Mouse (Mus musculus): ENCODE data around the gene 6430550D23Rik. TPM values are rescaled to one million over a fixed set of nuclear protein-coding genes. Genes with fewer than 3 reads are reported as not detected.
"Not testable (repeated sequence)": the region's sequence is repeated elsewhere in the genome, so short reads cannot be mapped to it uniquely, and the experiment has no call there.

6430550D23Rik gene
- total and polyA plus RNA-seq, 3 experiments, result 0.55 to 0.78 (median 0.61) TPM

DNA sequence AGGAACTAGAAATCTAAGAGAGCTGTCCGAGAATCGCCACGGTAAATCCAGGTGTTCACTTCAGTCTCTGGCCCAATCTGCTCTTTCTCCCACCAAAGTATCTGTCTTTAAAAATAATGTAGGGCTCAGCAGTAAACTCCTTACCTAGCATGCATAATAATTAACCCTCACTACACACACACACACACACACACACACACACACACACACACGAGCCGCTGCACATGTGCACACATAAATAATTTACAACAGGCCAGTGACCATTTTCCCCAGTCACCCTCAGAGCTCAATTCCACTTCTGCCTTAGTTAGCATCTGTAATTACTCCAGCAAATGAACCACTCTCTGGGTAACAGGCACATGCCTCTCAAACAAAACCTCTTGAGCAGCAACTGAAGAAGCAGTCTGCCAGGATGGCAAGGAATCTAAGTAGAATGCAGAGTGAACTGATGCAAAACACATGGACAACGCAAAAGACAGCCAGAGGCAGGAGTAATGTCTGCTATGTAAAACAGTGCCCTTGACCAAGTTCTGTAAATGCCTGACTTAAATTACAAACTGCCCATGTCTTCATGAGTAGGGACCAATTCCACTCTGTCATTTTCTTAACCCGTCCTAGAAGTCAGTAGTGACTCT is 78.9 kb downstream of the 6430550D23Rik start:
- H3K9ac ChIP-seq (ENCODE audit: low read depth, low read length), result peak overlapping the region; percentile 12; the same call in 1 of the 2 replicates
- no peaks in the 10 kb centered on the region for H3K36me3 ChIP-seq (ENCODE audit: control insufficient read depth, insufficient read depth, low read length)
- H3K27me3 ChIP-seq (ENCODE audit: control insufficient read depth, insufficient read depth, low read length), result no peaks in the 10 kb centered on the region
- peak overlapping the region; percentile 82; the same call in 1 of the 2 replicates for H3K27ac ChIP-seq
- no peak for DNase-seq
- TF ChIP-seq POLR2A (IDR thresholded peaks at IDR 0.05; ENCODE audit: insufficient read depth, low read depth, low read length) (no peak), EP300 (IDR thresholded peaks at IDR 0.05; ENCODE audit: insufficient read depth, low read depth, low read length) (no peak), CTCF (IDR thresholded peaks at IDR 0.05) (no peak)
- H3K4me1 ChIP-seq (ENCODE audit: control insufficient read depth, insufficient read depth, low read length), result peaks cover 5% of the 10 kb centered on the region
- 0 out of 2 replicates have a peak, but pooled peaks cover 1% of the 10 kb centered on the region for H3K79me2 ChIP-seq (replicated peaks; ENCODE audit: control insufficient read depth, insufficient read depth, low read length)
- H3K4me3 ChIP-seq, result peak overlapping the region; percentile 63
- intact Hi-C loops (cut with DNase I), result no loop called here
- WGBS, result 60% methylated on average over 7 of the region's 7 CpGs

DNA sequence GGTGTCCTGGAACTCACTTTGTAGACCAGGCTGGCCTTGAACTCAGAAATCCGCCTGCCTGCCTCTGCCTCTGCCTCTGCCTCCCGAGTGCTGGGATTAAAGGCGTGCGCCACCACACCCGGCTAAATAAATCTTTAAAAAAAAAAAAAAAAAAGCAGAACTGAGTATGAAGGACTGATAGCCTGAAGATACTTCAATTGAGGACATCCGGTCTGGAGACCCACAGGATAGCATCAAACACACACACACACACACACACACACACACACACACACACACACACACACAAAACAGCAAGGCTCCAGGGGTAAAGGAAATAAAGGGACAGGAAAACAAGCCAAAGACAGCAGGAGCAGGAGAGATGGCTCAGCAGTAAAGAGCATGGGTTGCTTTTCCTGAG is 82.6 kb downstream of the 6430550D23Rik start:
- not testable (repeated sequence) for DNase-seq; H3K36me3 ChIP-seq (ENCODE audit: control insufficient read depth, insufficient read depth, low read length)

More for the DNA sequence above, 82.6 kb downstream of the 6430550D23Rik start:
- H3K9ac ChIP-seq (ENCODE audit: low read depth, low read length); H3K27me3 ChIP-seq (ENCODE audit: control insufficient read depth, insufficient read depth, low read length); H3K4me3 ChIP-seq; intact Hi-C loops (cut with DNase I); H3K27ac ChIP-seq; H3K4me1 ChIP-seq (ENCODE audit: control insufficient read depth, insufficient read depth, low read length); H3K79me2 ChIP-seq (replicated peaks; ENCODE audit: control insufficient read depth, insufficient read depth, low read length): not testable (repeated sequence)
- WGBS, result 86% methylated on average over 6 of the region's 6 CpGs

Other genes starting within 250 kb of the 6430550D23Rik start
- gene Mmp24, start 232.6 kb downstream of the 6430550D23Rik start, total RNA-seq (2021), result not detected
- gene Mmp24, start 232.6 kb downstream of the 6430550D23Rik start, polyA plus RNA-seq (2012; rRNA removed), result 0.06 TPM in 1 of 2 replicates, not detected in the other
- 10 to 100 TPM; 25.4 to 28.9 TPM for gene BC029722, start 188.6 kb downstream of the 6430550D23Rik start, total RNA-seq (2021)
- gene BC029722, start 188.6 kb downstream of the 6430550D23Rik start, polyA plus RNA-seq (2012; rRNA removed), result 41.0 and 43.7 TPM in 2 replicates
- 10 to 100 TPM; 51.2 to 52.3 TPM for gene Eif6, start 181.1 kb downstream of the 6430550D23Rik start, total RNA-seq (2021)
- gene Eif6, start 181.1 kb downstream of the 6430550D23Rik start, polyA plus RNA-seq (2012; rRNA removed), result 40.1 and 51.4 TPM in 2 replicates
- gene Fam83c, start 173.1 kb downstream of the 6430550D23Rik start, total RNA-seq (2021), result not detected
- gene Fam83c, start 173.1 kb downstream of the 6430550D23Rik start, polyA plus RNA-seq (2012; rRNA removed), result not detected in 2 replicates
- 100 to 1,000 TPM; 268 to 270 TPM for gene Uqcc1, start 77.7 kb downstream of the 6430550D23Rik start, total RNA-seq (2021)
- gene Uqcc1, start 77.7 kb downstream of the 6430550D23Rik start, polyA plus RNA-seq (2012; rRNA removed), result 144 and 246 TPM in 2 replicates
- gene Gm15557, start 67.2 kb downstream of the 6430550D23Rik start, total RNA-seq (2021), result not detected
- gene Gm15557, start 67.2 kb downstream of the 6430550D23Rik start, polyA plus RNA-seq (2012; rRNA removed), result not detected in 2 replicates
- gene Gdf5, start 62.6 kb downstream of the 6430550D23Rik start, total RNA-seq (2021), result not detected
- 0.16 TPM in 1 of 2 replicates, not detected in the other for gene Gdf5, start 62.6 kb downstream of the 6430550D23Rik start, polyA plus RNA-seq (2012; rRNA removed)
- gene Cep250, start 51.5 kb downstream of the 6430550D23Rik start, total RNA-seq (2021), result 1 to 10 TPM; 5.3 to 7.4 TPM
- 2.8 and 5.0 TPM in 2 replicates for gene Cep250, start 51.5 kb downstream of the 6430550D23Rik start, polyA plus RNA-seq (2012; rRNA removed)
- 10 to 100 TPM; 60.1 to 67.5 TPM for gene Ergic3, start 68 bp upstream of the 6430550D23Rik start, total RNA-seq (2021)
- 104 TPM in 2 replicates for gene Ergic3, start 68 bp upstream of the 6430550D23Rik start, polyA plus RNA-seq (2012; rRNA removed)
- gene Fer1l4, start 45.0 kb upstream of the 6430550D23Rik start, total RNA-seq (2021), result not detected
- 0.12 and 0.18 TPM in 2 replicates for gene Fer1l4, start 45.0 kb upstream of the 6430550D23Rik start, polyA plus RNA-seq (2012; rRNA removed)
- gene Spag4, start 57.2 kb upstream of the 6430550D23Rik start, total RNA-seq (2021), result 1 to 10 TPM in 1 of 2 experiments, under 1 TPM in 1; 0.99 to 1.8 TPM
- gene Spag4, start 57.2 kb upstream of the 6430550D23Rik start, polyA plus RNA-seq (2012; rRNA removed), result 1.7 and 2.4 TPM in 2 replicates
- gene Cpne1, start 104.0 kb upstream of the 6430550D23Rik start, total RNA-seq (2021), result 10 to 100 TPM in 1 of 2 experiments, 1 to 10 TPM in 1; 8.1 to 12.2 TPM
- gene Cpne1, start 104.0 kb upstream of the 6430550D23Rik start, polyA plus RNA-seq (2012; rRNA removed), result 31.8 and 37.1 TPM in 2 replicates
- gene Rbm12, start 104.0 kb upstream of the 6430550D23Rik start, total RNA-seq (2021), result 10 to 100 TPM; 11.4 TPM
- 12.0 and 13.6 TPM in 2 replicates for gene Rbm12, start 104.0 kb upstream of the 6430550D23Rik start, polyA plus RNA-seq (2012; rRNA removed)
- gene Gm28036, start 119.1 kb upstream of the 6430550D23Rik start, total RNA-seq (2021), result 10 to 100 TPM; 11.9 to 13.5 TPM
- gene Gm28036, start 119.1 kb upstream of the 6430550D23Rik start, polyA plus RNA-seq (2012; rRNA removed), result 2.8 and 3.4 TPM in 2 replicates
- 100 to 1,000 TPM; 321 to 367 TPM for gene Romo1, start 136.1 kb upstream of the 6430550D23Rik start, total RNA-seq (2021)
- 244 and 304 TPM in 2 replicates for gene Romo1, start 136.1 kb upstream of the 6430550D23Rik start, polyA plus RNA-seq (2012; rRNA removed)
- gene Nfs1, start 136.2 kb upstream of the 6430550D23Rik start, total RNA-seq (2021), result 10 to 100 TPM; 81.4 to 96.6 TPM
- gene Nfs1, start 136.2 kb upstream of the 6430550D23Rik start, polyA plus RNA-seq (2012; rRNA removed), result 83.7 and 116 TPM in 2 replicates
- gene Rbm39, start 172.3 kb upstream of the 6430550D23Rik start, total RNA-seq (2021), result 100 to 1,000 TPM; 124 to 143 TPM
- gene Rbm39, start 172.3 kb upstream of the 6430550D23Rik start, polyA plus RNA-seq (2012; rRNA removed), result 25.8 and 45.2 TPM in 2 replicates
- 10 to 100 TPM; 15.6 to 20.0 TPM for gene Phf20, start 188.5 kb upstream of the 6430550D23Rik start, total RNA-seq (2021)
- 7.1 and 8.9 TPM in 2 replicates for gene Phf20, start 188.5 kb upstream of the 6430550D23Rik start, polyA plus RNA-seq (2012; rRNA removed)

All from heart, adult 2 months (tissue).